Mouse (Mus musculus) monocyte, adult 59 days (primary cell): ENCODE results near the gene Vmn2r38. TPM values are rescaled to one million over a fixed set of nuclear protein-coding genes. Genes with fewer than 3 reads are reported as not detected.

Source experiments
- total RNA-seq, 2 experiments: library from RNA; stranded (reverse); gene quantifications; one replicate each; pipeline ENCODE4 v1.2.4; 2023

Gene Vmn2r38
- total RNA-seq, result not detected

GRCm38 (mm10) chr7:9097781-9098180 is at the start of gene Vmn2r38:
Gene Vmn2r38, minus strand, starts transcription at chr7:9097881.

DNA sequence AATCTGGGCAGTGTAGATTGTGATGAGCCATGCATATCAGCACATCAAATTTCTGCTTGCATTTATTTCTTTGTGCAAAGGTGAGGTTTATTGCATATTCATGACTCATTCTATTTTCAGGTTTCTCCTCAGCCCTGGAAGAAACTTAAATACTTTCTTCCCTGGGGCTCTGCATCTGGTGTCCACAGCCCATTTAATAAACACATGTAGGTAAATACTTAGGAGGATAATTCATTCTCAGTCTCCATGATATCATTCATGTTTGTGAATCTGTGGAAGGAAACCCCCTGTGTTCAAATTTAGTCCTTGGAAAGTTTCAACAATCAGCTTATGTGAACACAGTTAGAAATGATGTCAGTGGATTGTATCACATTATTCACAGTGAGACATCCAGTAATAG is 67.0 kb downstream of the Vmn2r38 start, which contains the start of gene Vmn2r39:
Gene Vmn2r39, minus strand, starts transcription at position 101 of the 400 bp plus-strand sequence.

Other genes with a start within 250 kb of the Vmn2r38 start
- gene Vmn2r40, start 166.4 kb downstream of the Vmn2r38 start, total RNA-seq, result not detected
- gene Vmn2r39, start 67.1 kb downstream of the Vmn2r38 start, total RNA-seq, result not detected
- gene Vmn2r37, start 125.8 kb upstream of the Vmn2r38 start, total RNA-seq, result not detected